Mouse (Mus musculus) adrenal gland, postnatal 14 days (tissue): Measurements from ENCODE around the gene Safb2. TPM values are rescaled to one million over a fixed set of nuclear protein-coding genes. Genes with fewer than 3 reads are reported as not detected.
"Not testable (repeated sequence)": the region's sequence is repeated elsewhere in the genome, so short reads cannot be mapped to it uniquely, and the experiment has no call there.

Experiments
- DNase-seq: peaks from one replicate; pipeline ENCODE4 v3.0.0; 2021; ENCODE audit warnings: mixed read lengths
- long read RNA-seq, 2 experiments: library from polyadenylated mRNA; stranded (forward); transcript quantifications; one replicate each; pipeline ENCODE4 v2.0.0; 2021
- total RNA-seq: library from RNA; stranded (reverse); gene quantifications from 2 replicates; pipeline ENCODE4 v1.2.3, GENCODE M21; 2021

The Safb2 gene
- total RNA-seq: 112 and 141 TPM in 2 replicates
- long read RNA-seq, experiment 1, transcript Safb2-201 (21 exons, 3,277 nt): major isoform, 12 of 46 reads
- long read RNA-seq, experiment 1, partial matches to known transcripts: 15 of 46 reads
- long read RNA-seq, experiment 1, other reads (novel, unspliced or antisense): 19 of 46 reads
- long read RNA-seq, experiment 2, transcript Safb2-201 (21 exons, 3,277 nt): major isoform, 13 of 39 reads
- long read RNA-seq, experiment 2, partial matches to known transcripts: 11 of 39 reads
- long read RNA-seq, experiment 2, other reads (novel, unspliced or antisense): 15 of 39 reads

DNA sequence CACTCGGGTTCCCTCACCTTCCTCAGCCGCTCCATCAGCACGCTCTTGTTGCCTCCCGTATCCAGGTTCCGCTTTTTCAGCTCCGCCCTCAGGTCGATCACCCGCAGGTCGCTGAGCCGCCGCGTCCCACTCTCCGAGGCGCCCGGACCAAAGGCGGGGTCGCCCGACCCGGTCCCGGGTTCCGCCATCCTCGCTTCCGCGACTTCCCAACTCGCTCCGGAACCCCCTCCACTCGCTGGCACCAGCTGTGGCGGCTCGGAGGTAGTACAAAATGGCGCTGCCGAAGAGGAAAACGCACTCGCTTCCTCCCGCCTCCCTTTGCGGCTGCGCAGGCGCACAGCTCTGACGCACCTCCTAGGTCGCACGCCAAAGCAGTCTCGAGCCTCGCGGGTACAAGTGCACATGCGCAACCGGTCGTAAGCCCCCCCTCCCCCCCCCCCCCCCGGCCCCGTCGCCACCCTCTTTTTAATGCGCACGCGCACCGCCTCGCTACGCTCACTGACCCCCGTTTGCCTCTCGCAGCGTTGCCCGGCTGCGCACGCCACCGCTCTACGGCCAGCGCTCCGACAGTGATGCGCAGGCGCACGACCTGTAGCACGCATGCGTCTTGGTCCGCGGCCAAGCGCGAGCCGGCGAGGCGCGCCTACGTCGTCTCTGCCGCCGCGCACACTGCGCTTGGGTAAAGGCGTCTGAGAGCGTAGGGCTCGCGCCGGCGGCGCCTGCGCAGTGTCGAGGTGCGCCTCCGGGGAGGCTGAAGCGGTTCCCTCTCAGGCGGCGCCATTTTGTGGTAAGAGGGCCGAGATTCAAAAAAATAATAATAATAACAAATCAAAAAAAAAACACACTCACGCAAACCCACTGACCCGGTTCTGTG lies at the start of gene Safb2, which contains the start of gene Safb:
Gene Safb2 (minus strand): TSS at position 329 of the 874 bp plus-strand sequence.
Gene Safb (plus strand): TSS at position 569 of the 874 bp plus-strand sequence.
- DNase-seq: peak; percentile 99

DNA sequence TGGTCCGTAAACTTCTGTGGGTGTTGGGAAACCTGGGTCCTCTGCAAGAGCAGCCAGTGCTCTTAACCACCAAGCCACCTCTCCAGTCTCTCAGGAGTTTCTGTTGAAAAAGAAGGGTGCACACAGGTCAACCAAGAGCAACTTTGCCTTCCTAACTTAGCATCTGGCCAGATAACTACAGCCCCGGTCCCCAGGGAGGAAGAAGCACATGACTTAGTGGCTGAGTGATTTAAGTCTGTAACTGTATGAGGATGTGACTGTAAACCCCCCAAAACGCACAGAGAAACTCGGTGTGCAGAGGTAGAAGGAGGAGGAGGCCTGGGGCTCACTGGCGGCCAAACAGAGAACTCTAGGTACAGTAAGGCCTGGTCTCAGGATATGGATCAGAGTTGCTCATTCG lies 49.6 kb upstream of the Safb2 start:
- peak; percentile 52 for DNase-seq

DNA sequence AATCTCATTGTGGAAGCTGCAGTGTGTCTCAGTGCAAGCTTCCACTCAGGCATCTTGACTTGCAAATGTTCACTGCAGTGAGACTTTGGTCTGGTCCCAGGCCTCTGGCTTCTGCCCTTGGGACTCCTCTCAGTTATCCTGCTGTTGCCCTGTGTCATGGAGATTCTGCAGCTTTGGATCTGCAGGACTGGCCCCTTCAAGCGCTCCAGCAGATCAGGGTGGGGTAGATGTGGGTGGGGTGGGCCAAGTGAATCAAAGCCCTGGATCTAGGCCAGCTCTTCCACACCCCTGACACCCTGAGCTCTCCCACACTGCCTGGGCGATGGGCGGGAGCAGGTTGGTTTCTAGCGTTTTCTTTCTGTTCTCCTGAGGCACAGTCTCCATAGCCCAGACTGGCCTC lies 47.4 kb upstream of the Safb2 start:
- DNase-seq: no peak

DNA sequence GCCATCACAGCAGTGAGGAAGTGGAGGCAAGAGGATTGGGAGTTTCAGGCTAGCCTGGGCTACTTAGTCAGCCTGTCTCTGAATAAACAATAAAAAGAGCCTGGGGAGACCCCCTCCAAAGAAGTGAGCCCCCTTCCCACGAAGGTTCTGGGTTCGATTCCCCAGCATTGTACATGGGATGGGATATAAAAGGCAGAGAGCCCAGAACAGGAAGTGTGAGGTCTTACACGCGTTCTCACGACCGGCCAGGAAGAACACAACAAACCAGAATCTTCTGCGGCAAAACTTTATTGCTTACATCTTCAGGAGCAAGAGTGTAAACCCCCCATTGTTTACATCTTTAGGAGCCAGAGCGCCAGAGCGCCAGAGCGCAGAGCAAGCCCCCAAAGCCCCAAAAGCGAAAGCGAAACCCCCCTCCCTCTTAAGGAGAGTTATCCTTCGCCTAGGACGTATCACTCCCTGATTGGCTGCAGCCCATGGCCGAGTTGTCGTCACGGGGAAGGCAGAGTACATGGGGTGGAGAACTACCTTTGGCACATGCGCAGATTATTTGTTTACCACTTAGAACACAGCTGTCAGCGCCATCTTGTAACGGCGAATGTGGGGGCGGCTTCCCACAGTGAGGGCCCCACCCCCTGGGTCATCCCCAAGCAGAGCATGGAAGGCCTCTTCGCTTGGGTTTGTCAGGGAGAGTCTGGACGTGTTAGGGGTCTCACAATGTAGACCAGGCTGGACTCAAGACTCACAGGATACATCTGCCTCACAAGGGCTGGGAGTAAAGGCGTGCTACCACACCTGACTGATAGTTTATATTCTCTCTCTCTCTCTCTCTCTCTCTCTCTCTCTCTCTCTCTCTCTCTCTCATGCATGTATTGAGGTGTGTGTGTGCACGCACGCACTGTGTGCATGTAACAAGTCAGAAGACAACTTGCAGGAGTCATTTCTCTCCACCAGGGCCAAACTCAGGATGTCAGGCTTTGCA lies 45.7 kb upstream of the Safb2 start:
- DNase-seq: not testable (repeated sequence)

DNA sequence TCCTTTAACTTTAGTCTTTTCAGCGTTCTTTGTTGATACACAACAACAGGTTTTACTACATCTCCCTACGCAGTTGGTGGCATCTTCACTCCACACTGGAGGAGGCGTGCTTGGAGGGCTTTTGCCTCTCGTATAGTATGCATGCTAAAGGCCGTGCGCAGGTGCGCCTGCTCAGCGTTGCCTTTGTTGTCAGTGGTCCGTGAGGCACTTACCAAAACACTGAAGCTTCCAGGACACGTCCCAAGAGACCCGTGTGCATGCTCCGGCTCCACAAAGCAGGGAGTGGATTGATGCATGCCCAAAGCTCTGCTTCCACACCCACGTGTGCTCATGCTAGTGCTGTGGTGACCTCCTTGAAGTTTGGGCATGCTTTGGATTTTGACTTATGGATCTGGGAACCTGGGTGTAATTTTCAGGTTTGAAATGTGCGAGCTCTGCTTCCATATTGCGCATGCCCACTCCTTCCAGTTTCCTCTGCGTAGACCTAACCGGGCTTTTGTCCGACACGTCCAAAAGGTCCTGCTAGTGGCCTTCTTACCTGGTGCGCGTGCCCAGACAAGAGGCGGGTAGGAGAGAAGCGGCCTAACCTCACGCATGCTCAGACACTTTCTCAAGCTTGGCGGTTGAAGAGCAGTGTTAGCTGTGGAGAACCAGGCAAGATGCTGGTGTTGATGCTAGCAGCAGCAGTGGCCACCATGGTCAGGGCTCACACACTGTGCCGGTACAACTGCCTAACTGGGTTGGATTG lies 43.3 kb upstream of the Safb2 start, which contains the start of gene Catsperd:
Gene Catsperd (plus strand): TSS at position 614 of the 748 bp plus-strand sequence.
- DNase-seq: peak; percentile 45

DNA sequence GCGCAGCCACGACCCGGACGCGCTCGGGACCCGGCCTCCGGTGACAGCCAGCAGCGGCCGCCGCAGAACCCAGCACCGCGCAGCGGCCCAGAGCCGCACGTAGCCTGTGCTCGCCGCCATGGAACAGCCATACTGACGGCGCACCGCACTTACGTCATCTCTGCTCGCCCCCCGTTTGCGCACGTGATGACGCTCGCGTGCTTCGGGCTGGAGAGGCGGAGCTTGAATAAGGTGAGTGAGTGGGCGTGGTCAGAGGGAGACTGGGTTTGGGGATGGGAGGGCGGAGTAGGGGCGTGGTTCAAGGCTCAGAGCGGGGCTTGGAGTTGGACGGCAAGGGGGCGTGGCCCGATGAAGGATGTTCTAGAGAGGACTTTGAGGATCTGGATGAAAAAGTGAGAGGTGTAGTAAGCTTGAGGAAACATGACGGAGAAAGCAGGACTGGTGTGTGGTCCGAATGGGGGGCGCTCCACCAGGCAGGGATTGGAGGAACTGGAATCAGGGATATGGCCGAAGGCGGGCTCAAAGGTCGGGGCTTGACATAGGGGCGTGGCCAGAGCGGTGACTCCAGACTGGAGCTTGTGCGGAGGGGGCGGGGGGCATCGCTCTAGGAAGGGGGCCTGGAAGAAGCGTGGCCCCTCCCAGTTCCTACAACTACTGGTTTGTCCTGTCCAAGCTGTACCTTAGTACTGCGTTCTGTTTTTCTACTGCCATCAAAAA lies 42.5 kb upstream of the Safb2 start, which contains the start of gene Lonp1:
Gene Lonp1 (minus strand): TSS at position 134 of the 717 bp plus-strand sequence.
- DNase-seq: peak; percentile 98

DNA sequence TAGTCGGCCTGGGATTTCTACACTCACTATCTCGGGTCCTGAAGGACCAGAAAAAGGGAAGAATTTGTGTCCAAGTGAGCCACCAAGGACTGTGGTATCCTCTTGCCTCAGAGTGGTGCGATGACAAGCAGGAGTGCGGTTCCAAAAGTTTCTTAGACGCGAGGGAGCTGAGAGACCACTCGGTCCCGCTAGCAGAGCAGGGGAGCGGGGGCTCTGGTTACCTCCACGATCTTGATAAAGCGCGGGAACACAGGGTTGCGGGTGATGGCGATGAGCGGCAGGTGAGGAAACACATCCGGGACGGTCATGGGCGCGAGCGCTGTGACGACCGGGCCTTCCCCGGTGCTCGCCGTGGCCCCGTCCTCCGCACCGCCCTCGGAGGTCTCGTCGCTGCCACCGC lies 41.9 kb upstream of the Safb2 start:
- DNase-seq: no peak

DNA sequence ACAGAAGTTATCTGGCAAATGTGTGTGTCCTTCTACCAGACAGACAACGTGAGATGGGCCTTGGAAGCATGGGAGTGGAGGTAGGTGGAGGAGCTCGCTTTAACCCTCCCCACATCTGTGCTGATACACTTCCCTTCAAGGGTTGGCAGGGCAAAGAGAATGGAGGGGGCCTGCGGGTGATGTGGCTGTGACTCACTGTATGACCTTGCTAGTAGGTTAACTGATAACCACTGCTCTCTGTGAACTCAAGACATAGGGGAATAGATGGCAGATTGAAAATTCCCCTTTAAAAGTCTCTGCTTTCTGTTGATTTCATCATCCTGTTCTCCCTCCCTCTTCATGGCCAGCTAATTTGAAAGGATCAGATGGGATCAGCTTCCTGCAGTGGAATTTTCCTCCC lies 41.1 kb upstream of the Safb2 start:
- peak; percentile 72 for DNase-seq

DNA sequence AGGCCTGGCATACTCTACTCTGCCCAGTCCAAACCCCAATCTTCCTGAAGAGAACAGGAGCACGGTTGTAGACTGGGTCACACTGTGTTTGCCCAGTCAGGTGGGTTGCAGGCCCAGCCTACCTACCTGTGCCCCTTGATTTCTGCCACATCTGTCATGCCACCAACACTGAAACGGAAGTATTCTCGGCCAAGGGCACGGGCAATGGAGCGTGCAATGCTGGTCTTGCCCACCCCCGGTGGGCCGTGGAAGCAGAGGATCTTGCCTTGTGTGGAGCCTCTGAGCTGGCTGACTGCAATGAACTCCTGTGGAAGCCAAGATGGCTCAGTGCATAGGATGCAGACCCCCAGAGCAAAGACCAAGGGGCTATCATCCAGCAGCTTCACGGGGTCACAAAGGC lies 33.2 kb upstream of the Safb2 start:
- no peak for DNase-seq

DNA sequence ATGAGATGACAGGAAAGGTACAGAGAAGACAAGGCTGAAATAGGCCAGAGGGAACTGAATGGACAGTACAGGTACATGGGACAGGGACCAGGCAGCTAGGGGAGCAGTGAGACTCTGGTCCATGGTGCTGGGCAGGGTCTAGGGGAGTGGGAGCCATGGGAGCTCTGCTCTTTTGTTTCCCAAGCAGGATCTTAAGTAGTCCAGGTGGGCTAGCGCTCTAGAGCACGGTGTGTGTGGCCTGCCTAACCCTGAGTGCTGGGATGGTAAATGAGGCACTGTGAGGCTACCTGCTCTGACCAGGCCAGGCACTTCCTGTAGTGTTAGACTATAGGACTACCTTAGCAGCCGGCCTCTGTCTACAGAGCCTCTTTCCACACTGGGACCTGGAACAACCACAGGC lies 32.3 kb upstream of the Safb2 start:
- DNase-seq: no peak

DNA sequence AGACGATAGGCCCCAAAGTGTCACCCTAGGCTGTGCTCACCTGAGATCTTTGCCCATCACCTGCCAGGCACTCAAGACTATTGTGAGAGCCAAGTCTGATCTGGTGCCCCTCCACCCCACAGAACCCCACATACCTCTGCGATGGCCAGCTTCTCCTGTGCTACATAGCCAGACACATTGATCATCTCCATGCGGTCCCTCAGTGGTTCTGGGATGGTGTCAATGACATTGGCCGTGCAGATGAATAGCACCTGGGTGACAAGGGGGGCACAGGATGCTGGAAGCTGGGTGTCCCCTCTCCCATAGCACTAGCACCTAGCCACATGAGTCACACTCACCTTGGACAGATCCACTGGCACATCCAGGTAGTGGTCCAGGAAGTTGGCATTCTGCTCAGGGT lies 31.4 kb upstream of the Safb2 start:
- no peak for DNase-seq

DNA sequence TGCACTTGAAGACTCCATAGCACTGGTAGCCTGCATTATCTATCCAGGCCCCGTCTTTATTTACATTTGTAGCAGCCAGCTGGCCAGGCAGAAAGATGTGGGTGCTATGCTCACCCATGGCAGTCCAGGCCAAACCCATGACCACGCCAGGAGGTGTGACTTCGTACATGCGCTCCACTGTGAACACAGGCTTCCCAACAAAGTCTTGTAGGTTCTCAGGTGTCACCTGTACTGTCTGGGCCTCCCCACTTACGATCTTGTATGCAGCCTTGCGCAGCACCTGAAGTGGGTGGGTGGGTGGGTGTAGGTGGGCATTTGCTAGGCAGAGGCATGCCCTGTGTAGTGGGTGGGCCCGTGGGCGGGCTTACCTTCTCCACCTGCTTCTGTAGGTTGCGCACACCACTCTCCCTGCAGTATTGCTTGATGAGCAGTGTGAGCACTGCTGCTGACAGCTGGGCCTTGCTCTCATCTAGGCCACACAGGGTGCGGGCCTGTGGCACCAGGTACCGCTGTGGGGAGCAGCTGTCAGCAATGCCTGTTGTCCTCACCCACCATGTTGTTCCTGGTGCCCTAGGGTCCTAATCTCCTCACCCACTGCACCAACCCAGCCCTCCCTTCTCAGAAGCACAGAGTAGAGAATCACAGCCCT lies 30.9 kb upstream of the Safb2 start:
- no peak for DNase-seq

DNA sequence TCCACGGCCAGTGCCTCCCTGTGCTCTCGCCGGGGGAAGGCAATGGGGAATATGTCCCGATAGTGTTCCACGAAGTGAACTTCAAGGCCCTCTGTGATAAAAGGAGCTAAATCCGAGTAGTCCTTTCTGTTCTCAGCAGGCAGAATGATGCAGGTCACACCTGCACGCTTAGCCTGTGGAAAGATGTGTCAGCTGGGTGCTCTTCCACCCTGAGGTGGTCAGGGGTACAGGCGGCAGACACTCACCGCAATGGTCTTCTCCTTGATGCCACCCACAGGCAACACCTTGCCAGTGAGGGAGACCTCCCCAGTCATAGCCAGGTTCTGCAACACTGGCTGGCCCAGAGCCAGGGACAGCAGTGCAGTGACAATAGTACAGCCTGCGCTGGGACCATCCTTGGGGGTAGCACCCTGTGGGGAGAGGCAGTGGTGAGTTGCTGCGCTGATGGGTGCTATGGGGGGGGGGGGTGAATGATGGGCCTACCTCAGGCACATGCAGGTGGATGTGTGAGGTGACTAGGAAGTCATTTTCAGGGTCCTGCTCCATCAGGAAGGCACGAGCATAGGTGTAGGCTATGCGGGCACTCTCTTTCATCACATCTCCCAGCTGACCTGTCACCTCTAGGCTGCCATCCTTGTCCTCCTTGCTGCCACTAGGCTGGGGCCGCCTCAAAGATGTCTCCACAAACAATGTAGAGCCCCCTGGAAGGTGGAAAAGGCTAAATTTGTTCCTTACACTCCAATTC lies 30.2 kb upstream of the Safb2 start:
- DNase-seq: peak; percentile 70

DNA sequence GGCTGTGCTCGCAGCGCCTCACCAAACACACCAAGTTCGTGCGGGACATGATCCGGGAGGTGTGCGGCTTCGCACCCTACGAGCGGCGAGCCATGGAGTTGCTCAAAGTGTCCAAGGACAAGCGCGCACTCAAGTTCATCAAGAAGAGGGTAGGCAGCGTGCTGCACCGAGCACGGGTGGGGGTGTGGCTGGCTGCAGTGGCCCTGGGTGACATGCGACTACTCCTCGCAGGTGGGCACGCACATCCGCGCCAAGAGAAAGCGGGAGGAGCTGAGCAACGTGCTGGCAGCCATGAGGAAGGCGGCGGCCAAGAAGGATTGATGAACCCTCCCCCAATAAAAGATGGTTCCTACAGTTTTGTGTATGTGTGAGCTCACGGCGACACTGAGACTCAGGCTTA lies 29.5 kb upstream of the Safb2 start:
- DNase-seq: peak; percentile 76

DNA sequence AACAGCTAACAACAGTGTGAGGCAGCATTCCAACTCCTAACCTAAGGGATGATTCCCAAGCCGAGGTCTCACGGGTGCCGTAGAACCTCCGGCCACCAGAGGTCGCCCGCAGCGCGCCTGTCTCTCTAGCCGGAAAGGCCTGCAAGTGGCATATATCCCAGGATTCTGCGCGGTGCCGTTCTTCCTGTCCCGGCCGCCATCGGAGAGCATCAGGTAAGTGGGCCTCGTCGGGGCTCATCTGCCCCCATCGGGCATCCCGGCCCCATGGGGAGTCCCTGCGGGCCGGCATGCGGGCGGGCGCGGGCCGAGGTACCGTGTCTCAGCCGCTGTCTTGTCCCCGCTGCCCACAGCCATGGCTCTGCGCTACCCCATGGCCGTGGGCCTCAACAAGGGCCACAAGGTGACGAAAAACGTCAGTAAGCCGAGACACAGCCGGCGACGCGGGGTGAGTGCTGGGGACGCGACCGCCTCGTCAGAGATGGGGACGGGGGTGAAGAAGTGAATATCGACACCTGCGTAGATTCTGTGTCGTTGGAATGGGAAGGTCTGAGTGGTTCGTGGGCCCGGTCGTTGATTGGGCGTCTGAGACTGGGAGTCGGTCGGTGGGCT lies 29.0 kb upstream of the Safb2 start, which contains the start of gene Rpl36:
Gene Rpl36 (plus strand): TSS at position 181 of the 609 bp plus-strand sequence.
- DNase-seq: peak; percentile 97

DNA sequence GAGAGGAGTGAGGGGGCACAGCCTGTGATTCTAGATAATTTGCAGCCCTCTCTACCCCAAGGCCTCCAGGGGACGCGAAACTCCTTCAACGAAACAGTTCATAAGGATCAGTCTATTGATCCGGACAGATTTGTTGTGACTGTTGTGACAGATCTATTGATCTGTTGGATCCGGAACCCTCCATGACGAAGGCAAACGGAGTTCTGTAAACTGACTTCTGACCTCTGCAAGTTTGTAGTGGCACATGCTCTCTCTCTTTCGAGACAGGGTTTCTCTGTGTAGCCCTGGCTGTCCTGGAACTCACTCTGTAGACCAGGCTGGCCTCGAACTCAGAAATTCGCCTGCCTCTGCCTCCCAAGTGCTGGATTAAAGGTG lies 28.2 kb upstream of the Safb2 start:
- DNase-seq: not testable (repeated sequence)

DNA sequence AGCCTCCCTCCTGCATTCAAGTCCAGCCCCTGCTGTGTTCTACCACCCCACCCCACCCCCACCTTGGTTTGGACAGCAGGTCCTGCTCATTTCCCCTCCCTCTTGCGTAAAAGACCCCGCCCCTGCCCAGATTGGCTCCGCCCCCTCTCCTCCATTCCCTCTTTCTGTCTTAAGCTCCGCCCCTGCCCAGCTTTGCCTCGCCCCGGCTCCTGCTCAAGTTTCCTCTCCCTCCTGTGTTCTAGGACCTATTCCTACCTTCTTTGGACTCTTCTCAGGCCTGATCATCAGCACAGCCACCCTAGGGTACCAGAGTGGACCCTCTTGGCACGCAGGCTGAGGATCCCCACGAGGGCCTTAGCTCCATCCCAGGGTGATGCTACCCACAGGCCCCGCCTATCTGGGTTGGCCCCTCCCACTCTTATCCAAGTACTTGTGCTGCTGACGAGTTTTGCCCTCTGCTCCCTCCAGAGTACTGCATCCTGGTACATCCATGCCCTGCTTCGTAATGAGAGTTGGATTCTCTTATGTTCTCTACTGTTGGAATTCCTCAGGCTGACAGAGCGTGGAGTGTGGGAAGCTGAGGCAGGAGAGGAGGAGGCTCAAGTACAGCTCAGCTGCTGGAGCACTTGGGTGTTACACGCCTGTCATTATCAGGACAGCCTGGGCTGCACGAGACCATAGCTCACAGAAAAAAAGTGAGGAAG lies 27.6 kb upstream of the Safb2 start:
- DNase-seq: peak; percentile 76

DNA sequence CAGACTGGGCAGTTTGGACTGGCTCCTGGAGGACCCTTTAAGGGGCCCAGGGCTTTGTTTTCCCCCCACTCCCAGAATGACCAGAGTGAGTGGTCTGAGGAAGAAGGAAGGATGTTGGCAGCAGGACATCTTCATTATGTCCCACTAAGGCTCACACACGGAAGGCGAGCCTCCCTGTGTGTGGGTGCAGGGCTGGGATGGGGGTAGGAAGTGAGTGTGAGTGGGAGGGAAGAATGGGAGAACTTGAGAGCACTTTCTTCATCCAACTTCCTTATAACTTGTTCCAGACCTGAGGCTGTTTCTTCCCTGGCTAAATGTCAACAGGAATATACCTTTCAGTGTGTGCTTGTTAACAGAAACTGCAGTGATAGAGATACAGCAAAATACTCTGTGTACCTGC lies 26.9 kb upstream of the Safb2 start:
- DNase-seq: no peak
